Mouse (Mus musculus): Measurements from ENCODE around the gene Dusp11.
"Not testable (repeated sequence)": the region's sequence is repeated elsewhere in the genome, so short reads cannot be mapped to it uniquely, and the experiment has no call there.

Gene Dusp11

DNA sequence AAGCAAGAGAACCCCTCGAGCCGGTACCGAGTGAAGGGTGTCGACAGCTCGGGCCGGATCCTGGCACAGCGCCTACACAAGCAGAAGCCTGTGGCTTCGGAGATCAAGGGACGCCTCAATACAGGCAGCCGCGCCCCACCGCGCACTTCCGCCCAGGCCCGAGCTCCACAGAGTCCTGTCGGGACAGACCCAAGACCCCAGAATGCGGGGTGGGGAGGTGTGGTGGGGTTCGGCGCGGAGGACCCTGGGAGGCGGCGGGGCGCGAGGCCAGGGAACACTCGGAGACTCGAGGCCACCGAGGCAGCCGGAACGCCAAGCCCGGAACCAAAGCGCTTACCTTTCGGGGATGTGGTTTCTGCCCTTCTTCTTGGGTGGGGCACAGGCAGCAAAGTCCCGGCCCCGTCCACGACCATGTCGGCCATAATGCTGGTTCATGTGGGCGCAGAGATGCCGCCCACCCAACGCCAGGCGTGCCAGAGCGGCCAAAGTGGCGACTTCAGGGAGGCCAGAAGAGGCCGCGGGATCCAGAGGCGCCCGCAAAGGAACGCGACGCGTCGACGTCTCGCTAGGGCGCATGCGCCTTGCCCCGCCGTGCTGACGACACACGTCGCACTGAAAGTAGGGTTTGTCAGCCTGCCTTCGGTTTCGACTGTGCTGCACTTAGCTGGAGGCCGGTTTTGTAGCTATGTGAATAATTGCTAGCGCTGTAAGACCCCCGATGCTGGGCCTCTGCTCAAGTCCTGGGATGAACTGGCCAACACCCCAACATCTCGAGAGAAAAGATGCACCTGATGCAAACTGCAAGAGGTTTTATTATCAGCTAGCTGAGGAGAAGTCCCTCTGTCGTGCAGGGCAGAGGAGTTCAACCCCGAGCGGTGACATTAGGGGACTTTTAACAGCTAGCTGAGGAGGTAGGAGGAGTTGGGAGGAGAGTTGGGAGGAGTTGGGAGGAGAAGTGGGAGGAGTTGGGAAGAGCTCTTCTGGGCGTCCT lies at the start of gene Dusp11:
TSS of gene Dusp11 (minus strand) at position 567 of the 991 bp plus-strand sequence.
- peak; percentile 95 for DNase-seq

DNA sequence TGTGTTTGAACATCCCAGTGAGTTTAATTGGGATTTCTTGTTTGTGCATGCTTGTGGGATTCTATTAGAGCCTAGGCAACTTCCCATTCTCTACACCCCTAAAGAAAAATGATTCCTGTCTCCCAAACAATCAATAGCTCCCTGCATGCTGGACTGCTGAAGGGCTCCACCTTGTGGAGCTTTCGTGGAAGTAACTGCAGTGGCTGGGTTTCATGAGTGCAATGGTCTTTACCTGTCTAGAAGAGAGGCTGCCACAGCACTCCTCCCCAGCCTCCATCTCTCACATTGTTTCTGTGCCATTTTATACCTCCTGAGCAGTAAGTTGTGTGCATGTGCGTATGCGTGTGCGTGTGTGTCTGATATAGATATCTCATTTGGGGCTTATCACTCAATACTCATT lies 48.5 kb upstream of the Dusp11 start:
- peak; percentile 69 for DNase-seq

DNA sequence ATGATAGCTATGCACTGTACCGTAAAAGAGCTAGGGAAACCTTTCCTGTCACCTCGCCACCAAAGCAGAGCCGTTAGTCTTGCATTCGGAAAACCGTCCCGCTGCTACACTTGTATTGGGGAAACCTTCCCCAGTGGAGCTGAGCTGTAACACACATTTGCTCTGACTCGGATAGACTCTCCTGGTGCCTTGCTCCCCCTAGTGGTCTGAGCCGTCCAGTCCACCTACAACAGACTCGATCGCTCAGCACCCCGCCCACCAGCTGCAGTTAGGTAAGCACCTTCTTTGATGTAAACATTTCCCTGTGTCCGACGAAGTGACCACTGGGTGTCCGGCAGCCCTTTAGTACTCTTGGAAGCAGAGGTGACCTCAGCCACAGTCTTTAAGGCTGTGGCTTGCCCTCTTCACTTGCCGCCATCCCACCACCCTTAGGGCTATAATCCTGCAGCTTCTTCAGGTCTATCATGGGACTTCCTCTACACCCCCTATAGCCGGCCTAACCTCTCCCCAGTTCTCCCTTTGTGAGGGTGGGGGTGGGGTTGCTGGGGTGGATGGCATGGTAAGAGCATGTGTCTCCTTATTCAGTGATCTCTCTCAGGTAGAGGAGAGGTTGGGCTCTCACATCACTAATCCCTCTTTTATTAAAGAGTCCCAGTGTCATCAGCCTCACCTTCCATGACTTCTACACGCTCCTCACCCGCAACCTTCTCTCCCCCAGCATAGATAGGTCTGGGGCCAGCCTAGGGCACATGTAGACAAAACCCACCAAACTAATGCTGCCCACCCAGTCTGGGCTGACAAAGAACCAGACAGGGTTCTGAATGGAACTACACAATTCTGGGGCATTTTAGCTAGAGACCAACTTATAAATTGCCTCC lies 43.0 kb upstream of the Dusp11 start:
- DNase-seq, result peak; percentile 87

DNA sequence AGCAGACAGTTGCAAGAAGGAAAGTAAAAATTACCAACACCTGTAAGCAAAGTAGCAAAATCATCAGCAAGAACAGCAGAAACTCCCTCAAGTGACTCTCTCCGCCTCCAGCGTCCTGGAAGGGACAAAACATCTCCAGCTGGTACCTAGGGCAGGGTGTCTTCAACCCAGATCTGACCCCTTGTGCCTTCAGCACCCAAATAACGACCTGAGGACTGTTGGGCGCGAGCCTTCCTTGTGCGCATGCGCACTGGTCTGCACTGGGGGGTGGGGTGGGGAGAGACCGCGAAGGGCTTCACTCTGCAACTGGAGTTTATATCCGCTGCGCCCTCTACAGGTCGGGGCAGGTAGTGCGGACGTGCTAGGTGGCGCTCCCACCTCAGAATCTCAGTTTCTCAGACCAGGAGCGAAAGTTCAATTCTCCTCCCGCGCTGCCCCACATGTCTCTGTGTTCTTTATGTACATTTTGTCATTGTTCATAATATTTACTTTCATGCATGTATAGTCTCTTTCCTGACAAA lies 42.0 kb upstream of the Dusp11 start:
- DNase-seq, result no peak

DNA sequence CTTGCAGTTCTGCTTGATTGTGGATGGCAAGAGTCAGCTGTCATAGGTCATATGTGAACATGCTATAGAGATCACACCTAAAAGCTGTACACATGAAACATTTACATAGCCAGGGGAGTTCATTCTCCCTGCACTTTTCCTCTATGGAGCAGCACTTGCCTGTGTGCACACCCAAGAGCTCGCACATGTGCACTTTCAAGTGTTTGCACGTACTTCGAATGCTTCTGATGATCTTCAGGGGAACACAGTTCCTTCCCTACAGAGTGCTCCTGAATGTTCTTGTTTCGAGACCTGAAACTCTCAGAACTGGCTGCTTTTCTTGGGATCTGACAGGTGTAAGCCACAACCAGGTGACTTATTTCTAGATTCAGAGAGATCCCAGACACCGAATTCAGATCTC lies 29.3 kb upstream of the Dusp11 start:
- not testable (repeated sequence) for DNase-seq

DNA sequence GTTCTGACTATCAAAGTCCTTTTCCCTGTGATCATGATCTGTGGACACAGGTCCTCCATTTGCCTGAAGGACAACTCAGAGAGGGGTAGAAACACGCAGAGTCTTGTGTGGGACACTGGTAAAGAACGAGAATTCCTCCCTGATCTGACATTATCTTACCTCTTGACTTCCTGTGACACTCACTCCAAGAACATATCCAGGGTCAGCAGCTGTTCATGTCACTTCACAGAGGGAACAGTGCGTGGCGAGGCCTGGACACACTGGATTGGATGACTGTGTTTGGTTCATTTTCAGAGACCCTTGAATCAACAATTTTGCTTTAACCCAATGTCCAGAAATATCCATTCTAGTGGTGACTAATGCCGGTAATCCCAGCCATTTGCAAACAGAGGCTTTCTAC lies 28.1 kb upstream of the Dusp11 start:
- not testable (repeated sequence) for DNase-seq

DNA sequence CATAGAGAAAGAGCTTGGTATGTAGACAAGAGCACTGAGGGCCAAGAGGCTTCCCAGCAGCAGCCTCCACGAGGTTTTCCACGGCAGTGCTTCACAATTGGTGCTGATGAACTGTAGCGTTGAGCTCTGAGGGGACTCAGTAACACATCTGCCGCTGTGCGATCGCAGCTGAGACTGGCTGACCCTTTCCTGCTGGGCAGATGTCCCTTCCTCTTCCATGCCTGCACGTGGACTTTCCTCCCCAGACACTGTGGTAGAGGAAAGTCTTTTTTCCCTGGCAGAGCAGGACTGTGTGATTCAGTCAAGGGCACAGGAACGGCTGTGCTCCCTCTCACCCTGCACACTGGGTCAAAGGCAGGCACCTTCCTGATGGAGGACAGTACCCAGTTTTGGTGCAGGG lies 22.9 kb upstream of the Dusp11 start:
- no peak for DNase-seq

DNA sequence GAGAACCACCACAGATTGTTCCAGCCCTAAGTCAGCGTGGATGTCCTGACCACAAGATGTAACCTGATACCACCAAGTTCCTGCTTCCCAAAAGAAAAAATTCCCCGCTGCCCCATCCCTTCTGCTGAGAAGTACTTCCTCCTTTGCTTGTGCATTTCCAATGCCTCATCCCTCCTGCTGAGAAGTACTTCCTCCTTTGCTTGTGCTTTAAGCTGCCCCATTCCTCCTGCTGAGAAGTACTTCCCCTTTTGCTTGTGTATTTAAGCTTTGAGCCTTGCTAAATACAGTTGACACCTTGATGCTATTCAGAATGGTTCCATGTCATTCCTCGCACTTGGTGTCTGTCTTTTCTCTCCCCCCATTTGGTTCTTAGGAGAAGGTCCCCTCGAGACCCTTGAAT lies 17.3 kb upstream of the Dusp11 start:
- not testable (repeated sequence) for DNase-seq

DNA sequence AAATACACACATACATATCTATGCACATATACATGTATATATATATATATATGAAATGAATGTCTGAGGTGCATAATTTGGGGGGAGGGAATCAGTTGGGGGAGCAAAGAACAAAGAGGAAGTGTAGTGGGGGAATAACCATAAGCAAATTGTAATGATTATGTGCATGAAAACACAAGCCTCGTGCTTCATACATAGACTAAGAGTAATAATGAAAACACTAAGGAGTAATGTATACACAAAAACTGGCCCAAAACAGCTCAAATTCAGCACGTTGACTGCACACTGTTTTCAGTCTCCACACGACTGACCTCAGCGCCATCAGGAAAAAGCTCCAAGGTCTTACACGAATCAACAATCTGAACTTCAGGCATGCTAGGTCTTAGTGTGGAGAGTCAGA lies 14.8 kb upstream of the Dusp11 start:
- DNase-seq, result no peak

DNA sequence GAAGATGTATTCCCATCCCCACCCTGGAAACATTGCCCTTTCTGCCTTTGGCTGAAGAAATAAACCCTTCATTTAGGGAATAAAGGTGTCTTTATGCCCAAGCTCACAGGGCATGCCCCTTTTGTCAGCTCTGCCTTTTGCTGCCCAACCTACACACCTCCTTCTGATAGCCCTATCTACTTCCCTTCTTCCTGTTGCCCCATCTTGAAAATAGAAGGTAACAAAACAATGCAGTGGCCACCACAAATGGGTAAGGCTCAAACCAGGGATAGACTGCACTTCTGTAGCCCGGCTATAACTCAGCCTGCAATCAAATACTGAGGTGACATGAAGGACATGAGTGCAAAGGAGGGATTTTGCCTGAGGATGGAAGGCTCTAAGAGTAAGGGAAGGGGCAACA lies 14.3 kb upstream of the Dusp11 start:
- no peak for DNase-seq

DNA sequence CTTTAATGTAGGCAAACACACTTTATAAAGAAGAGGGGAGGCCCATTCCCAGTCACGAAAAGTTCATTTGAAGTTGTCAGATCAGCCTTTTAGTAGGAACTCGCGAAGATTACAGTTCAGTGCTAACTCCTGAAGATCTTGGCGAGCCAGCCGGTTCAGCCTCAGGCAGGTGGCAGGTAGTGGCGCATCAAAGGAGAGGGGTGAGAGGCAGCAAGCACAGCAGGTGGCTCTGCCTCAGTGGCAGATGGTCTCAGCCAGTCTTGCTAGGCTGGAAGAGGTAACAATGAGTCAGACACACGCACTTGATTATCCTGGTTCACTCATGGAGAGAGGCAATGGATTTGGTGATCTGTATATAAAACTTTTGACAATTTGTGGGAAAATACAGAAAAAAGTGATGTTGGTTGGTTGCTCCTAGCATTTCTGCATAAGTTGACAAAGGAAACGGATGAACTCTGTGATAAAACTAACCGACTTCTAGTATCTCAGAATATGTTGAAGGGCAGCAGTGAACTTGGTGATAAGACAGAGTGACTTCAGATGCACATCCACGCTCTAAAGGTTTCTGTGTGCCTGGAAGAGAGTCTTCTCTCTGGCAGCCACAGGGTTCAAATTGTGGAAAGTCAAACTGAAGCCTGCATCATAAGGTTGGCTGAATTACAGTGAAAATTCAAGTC lies 13.6 kb upstream of the Dusp11 start:
- no peak for DNase-seq

DNA sequence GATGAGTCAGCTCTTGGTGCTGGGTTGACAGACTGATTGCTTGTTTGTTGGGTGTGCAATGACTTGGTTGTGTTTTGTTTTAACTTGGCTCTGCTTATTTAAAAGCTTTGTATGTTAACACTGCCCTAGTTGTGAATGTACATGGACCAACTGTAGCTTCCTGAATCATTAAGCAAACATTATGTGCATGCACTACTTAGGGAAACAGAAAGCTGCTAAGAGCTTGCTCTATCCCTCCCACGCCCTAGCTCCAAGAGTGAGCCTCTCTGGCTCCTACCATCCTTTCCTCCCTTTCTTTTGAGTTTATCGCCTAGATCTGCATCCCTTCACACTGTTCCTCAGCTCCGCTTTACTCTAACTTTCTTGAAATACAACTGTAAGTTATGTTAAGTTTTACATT lies 11.9 kb upstream of the Dusp11 start:
- DNase-seq, result no peak

DNA sequence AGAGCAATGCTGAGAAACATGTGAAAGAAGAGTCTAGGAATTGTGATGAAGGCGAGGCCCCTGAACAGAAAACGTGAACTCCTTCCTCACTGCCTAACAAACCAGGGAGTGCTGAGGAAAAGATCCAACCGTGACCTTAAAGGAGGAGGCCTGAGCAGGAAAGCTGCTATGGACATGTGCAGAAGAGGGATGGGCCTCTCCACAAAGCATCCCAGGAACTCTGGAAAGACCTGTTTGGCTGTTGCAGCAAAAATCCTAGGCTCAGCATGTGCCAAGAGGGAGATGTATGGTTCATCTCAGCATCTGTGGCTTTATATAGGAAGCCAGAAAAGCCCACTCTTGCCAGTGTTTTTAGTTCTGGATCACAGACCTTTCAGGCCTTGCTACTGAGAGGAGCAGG lies 11.2 kb upstream of the Dusp11 start:
- DNase-seq, result no peak

DNA sequence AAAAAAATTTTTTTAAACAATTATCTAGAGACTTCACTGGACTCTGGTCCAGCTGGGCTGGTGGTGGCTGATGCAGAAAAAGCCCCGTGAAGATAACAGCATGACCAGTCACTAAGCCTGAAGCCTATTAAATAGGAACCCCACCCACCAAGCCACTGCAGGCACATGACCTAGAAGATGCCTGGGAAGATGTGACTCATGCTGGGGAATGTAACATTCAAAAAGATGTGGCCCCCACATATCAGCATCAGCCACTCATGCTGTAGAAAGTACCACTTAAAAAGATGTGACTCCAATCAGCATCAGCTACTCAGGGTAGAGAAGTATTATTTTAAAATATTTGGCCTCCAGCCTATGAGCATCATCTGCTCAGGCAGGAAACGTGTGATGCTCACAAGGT lies 8.4 kb upstream of the Dusp11 start:
- DNase-seq, result no peak

DNA sequence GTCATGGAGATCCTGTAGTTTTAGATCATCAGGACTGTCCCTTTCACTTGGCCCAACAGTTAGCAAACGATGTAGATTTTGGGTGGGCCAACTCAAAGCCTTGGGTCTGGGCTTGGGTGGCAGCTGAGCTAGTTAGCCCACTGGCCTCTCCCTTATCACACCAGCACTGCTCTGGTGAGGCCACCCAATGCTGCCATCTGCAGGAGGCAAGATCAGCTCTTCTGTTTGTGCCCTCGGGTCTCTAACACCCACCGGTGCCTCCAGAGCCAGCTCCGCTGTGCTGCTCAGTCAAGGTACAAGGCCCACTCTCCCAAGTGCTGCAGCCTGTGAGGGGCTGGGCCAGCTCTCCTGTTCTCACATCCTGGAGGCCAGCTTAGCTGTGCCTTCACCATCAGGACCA lies 5.2 kb upstream of the Dusp11 start:
- peak; percentile 14 for DNase-seq

DNA sequence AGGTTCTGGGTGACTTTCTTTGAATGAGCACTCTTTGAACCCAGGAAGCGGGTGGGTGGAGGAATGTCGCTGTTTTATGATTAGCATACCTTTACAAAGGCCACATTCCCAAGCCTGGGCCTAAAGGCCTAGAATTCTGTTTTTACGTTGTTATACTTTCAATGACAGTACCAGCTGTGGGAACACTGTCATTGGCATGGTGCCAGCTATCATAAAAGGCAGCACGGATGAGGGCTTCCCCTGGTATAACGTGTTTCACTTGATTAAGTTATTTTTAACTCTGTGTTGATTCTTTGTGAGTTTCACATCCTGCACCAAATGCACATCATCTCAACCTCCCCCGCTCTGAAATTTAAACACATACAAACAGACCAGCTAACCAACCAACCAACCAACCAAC lies 4.6 kb upstream of the Dusp11 start:
- DNase-seq, result peak; percentile 20

DNA sequence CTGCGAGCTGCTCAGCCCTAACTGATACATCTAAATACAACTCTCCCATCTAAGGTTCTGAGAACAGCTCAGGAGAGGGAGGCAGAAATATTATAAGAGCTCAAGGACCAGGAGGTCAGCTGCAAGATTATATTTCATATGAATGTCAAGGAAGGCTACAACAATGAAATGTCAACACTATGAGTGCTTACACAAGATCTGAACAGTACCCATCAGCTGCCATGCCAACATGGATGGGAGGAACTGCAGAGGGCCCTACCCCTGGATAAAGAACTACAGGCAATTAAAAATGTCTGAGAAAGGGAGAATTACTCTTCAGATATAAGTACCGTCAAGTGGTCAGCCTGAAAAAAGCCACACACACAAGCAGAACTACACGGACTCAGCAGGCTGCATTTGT lies 3.9 kb downstream of the Dusp11 start:
- no peak for DNase-seq

DNA sequence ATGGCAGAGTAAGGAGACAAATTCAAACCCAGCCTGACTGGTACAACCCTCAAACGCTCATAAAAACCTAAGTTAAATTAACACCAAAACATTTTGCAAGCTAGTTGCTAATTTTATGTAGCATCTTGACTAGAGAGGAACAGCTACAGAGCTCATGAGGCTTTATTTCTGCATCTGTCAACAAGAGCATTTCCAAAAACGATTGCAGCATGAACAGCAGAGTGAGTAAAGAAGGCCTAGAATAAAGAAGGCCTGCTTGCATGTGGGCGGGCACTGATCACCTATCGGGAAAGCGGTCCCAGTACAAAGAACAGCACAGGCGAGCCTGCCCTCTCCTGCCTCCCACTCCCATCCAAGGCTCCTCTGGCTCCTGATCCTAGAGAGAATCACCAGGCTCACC lies 12.9 kb downstream of the Dusp11 start:
- no peak for DNase-seq

DNA sequence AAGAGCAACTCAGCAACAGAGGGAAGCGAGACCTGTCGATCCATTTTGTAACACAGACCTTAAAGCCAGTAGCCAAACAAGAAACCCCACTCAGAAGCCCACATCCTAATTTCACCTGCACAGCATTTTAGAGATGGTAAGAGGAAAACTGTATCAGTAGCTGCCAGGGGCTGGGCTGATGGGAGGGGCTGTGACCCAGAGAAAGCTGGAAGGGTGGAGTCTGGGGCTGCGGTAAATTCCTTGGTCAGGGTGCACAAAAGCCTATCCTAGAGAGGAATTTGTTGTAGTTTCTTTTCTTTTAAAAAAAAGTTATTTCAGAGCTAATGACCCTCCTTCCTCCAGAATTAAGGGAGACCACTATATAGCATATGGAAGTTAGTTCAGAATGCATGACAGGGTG lies 19.0 kb downstream of the Dusp11 start:
- no peak for DNase-seq

DNA sequence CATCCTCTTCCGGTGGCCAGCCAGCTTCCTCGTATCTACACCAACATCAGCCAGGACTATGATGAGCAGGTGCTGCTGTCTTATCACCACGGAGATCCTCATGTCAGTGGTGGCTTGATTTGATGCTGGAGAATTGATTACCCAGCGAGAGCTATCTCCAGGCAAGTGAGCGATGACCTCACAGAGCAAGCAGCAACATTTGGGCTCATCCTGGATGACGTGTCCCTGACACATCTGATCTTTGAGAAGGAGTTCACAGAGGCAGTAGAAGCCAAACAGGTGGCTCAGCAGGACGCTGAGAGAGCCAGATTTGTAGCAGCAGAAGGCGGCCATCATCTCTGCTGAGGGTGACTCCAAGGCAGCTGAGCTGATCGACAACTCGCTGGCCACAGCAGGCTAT lies 22.8 kb downstream of the Dusp11 start:
- no peak for DNase-seq

DNA sequence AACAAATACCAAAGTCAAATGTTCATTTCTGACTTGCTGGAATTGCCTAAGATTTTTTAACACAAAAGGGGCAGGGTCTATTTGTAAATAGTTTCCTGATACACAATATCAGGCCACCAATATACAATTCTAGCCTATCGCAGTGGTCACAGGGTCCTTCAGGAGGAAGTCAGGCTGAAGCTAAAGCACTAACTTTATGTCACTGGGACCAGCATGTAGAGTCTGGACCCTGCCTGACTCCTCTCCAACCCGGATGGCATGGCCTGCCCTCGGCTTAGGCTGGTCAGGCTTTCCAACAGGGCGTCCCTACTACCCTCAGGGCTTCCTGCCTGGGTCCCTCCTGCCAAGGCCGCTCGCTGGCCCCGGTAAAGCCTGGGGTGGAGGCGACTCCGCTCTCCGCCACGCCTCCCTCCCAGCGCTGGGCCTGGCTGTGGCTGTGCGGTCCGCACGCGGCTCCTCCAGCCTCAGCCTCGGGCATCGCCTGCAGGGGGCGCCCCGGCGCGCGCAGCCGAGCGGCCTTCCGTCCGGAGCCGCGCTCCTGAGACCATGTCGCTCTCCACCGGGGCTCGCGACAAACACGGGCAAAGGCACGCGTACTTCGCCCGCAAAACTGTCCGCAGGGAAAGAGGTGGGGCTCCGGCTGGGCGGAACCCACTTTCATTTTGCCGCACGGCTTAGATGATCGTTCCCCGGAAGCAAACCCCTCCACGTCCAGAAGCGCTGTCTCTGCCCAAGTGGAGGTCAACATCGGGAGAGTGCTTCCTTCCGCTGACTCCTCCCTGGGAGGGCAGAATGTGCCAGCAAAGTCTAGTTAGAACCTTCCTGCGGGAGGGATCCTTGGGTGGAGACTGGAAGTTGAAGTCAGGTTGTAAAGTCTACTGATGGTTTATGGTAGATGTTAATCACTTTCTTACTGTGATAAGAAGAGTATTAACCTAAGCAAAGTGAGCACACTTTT lies 24.7 kb downstream of the Dusp11 start:
- peak; percentile 87 for DNase-seq

DNA sequence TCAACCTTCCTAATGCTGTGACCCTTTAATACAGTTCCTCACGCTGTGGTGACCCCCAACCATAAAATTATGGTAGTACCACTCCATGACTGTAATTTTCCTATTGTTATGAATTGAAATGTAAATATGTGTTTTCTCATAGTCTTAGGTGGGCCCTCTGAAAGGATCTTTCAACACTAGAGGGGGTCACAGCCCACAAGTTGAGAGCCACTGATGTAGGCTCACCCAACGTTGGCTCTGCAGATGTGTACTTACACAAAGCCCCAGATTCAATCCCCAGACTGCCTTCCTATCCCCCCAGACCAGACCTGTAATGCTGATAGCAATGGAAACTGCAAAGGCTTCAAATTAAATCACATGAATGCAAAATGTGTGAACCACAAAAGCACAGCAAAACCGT lies 25.8 kb downstream of the Dusp11 start:
- no peak for DNase-seq

All from kidney, postnatal 10 days (tissue).